Mouse (Mus musculus): Measurements from ENCODE around the gene Etfrf1.

The Etfrf1 gene

DNA sequence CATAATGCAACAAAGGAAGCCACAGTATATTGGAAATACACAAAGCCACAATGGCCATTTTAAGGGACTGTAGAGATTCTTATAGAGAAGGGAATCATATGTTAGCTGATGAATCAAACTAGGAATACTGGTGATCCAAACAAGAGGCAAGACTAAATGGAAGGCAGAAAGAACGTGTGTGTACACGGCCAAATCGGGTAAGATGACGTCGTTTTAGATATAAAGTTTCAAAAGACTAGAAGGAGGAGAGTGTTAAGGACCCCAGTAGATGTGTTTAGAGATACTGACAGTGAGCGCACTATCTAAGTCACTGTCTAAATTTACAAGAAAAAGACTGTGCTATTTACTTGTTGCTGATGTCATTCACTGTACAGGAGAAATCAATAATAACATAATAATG, 13.3 kb downstream of the Etfrf1 start:
- DNase-seq (ENCODE audit: low spot score in 2 of 2): no peak

DNA sequence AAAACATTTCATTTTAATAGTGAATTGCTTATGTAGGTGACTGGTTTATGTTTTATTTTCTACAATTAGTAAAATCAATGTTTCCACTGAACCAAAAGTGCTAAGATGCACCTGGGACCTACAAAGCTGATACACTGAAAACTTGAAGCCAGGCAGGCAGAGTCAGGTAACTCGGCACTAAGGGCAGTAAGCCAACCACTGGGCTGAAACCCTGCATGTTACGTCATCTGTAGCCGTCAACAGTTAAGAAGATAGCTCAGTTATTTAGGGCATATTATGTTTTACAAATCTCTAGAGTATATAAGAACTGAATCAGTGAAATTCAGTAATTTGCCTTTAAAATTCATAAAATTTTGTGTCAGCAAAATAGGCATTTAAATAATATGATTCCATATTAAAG, 15.4 kb downstream of the Etfrf1 start:
- no peak for DNase-seq (ENCODE audit: low spot score in 2 of 2)

DNA sequence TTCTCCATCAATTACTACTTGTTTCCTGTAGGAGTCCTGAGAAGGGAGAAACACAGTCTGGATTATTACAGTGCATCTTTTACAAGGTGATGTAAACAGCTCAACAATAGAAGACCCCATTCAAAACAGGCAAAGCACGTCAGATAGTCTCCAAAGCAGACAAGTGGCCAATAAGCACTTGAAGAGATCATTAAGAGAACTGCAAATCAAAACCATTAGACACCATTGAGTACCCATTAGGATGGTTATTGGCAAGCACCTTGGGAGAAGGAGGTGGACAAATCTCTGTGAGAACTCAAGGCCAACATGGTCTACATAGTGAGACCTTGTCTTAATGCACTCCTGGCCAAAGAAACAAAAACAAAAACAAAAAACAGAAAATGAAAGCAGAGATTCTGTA, 23.5 kb downstream of the Etfrf1 start:
- DNase-seq (ENCODE audit: low spot score in 2 of 2): no peak

DNA sequence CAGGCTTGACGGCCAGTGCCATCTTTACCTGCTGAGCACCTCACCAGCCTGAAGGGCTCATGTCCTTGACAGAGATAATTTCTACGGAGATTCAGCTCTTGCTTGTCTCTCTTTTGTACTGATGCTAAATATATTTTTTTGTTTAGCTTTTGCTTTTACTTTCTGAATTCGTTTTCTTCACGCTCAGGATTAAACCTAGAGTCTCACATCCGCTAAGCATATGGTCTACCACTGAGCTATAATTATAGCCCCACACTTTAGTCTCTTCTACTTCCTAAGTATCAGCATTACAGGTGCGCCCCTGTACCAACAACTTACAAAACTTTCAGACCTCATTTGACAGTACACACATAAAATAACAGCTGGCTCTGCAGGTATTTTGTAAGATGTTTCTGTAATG, 24.4 kb downstream of the Etfrf1 start:
- DNase-seq (ENCODE audit: low spot score in 2 of 2): no peak

DNA sequence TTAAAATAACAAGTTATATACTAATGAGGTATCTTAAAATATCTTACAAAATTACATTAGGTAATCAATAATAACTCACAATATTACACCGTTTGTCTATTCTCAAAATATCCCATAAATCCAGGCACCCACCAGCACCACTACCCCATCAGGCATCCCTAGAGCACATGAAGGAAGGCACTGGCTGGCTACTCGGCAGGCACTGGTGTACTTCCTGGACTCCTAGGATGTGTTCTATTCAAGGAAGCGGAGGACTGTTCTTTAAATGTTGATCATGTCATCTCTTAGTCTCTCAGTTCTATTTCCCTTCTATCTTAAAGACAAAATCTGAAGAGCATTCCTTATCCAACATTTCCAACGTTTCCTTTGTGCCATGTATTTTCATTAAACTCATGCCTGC, 26.2 kb downstream of the Etfrf1 start:
- no peak for DNase-seq (ENCODE audit: low spot score in 2 of 2)

DNA sequence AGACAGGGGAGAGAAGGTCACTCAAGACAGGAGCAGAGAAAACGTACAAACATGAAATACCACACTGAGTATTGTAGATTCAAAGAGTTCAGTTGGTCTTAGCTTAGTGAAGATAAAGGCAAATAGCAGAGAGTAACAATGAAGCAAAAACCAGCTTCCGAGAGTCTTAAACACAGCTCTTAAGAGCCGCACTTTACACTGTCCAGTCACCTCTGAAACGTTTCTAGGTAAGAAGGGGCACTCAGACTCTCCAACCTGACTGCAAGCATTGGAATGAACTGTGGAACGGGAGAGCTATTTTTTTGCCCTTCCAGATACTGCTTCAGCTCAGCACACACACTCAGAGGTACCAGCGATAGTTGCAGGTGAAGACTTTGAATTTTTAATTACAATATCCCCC, 29.4 kb downstream of the Etfrf1 start:
- no peak for DNase-seq (ENCODE audit: low spot score in 2 of 2)

DNA sequence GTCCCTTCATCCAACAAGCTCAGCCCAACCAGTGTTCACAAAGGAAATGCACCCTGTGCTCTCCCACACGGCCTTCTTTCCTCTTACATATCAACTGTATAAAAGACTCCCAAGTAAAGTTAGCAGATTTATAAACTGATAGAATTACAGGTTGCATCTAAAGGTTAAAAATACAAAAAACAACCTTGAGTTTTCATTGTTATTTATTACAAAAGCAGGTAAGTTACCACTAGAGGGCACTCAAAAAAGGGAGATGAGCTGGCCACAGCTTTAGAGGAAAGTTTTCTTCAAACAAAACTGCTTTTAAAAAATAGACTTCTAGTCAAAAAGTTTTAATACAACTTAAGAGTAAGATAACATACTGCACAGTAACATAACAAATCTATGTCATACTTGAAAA, 31.6 kb downstream of the Etfrf1 start:
- DNase-seq (ENCODE audit: low spot score in 2 of 2): no peak

DNA sequence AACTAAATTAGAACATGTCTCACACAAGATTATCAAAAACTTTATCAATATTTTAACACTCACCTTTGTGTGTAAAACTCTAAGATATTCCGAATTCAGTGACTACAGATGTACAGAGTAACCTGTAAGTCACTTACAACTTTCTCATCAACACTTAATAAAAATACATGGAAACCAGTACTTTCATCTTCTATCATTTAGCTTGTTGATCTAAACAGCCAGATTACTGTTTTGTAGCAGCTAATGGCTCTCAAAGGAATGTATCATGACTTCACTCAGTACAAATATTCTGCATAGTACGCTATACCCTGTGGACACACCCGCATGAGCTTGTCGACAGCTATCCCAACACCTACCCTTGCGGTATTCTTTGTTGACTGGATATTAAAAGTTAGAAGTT, 35.9 kb downstream of the Etfrf1 start:
- DNase-seq (ENCODE audit: low spot score in 2 of 2): no peak

DNA sequence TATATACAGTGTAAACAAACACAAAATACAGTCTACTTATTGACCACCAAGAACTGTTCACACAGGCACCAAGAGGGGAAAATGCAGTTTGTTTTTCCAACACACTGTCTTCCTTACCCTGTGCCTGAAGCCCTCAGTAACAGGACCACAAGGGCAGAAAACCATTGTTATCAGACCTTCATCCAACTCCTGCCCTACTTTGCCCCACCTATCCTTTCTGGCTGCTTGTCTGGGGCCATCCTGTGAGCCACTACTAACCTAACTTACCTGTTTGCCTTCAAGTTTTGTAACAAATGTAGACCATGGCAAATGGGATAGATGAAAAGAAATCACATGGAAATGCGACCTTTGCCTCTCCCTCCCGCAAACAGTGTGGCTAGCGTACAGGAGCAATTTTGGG, 37.0 kb downstream of the Etfrf1 start:
- no peak for DNase-seq (ENCODE audit: low spot score in 2 of 2)

DNA sequence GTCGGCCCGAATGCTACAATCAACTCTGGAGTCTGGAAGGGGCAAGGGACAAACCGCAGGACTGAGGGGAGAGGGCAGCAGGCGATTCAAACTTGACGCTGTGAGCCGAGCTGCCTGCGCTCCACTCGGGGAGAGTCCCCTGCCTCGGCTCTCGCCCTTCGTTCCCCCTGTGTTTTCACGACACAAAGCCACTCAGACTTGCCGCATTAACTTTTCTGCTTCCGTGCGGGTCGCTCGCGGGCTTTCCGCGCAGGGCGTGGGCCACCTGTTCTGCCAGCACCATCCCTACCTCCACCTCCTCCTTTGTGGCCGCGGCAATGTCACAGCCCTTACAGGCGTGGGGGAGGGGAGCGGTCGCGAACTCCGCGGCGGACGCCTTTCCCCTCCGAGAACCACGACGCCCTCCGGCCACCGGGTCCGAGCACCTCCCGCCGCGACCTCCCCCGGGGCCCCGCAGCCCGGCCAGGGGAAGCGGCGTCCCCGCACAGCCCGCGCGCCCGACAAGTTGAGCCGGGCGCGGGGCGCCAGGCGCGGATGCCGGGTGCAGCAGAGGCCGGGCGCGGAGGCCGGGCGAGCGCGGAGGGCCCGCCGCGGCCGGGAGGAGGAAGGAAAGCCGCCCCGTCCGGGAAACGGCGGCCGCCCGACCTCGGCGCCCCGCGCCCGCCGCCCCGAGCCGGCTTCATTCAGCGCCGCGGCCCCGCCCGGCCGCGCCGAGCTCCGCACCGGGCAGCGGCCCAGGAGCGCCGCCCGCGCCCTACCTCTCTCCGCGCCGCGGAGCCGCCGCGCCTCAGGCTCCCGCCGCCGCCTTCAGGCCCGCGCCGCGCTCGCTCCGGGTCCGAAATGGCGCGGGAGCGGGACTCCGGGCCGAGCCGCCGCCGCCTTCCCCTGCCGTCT, 38.6 kb downstream of the Etfrf1 start:
- peak; percentile 17 to 33 for DNase-seq (ENCODE audit: low spot score in 2 of 2)

DNA sequence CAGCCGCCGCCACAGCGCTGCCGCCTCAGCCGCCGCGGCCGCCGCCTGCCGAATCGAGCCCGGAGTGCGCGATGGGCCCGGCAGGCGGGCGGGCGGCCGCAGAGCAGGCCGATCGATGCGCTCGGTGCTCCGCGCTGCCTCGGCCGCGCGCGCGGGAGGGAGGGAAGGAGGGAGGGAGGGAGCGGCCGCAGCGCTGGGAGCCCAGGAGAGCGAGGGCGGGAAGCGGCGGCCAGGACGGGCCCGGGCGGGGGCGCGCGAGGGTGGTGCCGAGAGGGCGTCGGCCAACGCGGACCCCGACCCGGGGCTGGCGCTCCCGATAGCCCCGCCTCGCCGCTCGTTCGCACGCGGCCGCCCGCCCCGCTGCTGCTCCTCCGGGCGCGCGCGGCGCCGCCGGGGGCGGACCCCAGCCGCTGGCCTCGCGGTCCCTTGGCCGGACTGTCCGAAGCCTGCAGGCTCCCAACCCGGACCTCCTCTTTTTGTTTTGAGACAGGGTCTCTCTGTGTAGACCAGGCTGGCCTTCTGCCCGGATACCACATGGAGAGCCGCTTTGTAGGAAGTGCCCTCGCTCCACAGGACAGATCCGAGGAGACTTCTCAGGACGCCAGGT, 39.4 kb downstream of the Etfrf1 start, which contains the start of gene Kras:
Gene Kras (minus strand): TSS at position 55 of the 607 bp plus-strand sequence.
- DNase-seq (ENCODE audit: low spot score in 2 of 2): peak; percentile 60 to 74

DNA sequence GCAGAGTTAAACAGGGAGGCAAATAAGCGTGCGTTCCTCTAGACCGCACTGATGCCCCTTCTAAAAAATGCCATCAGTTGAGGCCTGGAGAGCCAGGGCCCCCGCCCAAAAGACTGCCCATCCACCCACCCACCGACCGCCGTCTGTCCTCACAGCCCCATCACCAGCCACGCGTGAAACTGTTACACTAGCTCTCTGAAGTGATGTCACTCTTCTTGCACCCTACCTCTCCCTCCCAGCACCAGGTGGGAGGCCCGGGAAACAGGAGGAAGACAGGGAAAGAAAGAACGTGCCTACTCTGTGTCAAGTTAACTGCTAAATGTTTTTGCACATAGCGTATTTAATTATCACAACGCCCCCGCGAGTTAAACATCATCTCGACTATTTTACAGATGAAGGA, 39.9 kb downstream of the Etfrf1 start:
- peak; percentile 14 to 37 for DNase-seq (ENCODE audit: low spot score in 2 of 2)

DNA sequence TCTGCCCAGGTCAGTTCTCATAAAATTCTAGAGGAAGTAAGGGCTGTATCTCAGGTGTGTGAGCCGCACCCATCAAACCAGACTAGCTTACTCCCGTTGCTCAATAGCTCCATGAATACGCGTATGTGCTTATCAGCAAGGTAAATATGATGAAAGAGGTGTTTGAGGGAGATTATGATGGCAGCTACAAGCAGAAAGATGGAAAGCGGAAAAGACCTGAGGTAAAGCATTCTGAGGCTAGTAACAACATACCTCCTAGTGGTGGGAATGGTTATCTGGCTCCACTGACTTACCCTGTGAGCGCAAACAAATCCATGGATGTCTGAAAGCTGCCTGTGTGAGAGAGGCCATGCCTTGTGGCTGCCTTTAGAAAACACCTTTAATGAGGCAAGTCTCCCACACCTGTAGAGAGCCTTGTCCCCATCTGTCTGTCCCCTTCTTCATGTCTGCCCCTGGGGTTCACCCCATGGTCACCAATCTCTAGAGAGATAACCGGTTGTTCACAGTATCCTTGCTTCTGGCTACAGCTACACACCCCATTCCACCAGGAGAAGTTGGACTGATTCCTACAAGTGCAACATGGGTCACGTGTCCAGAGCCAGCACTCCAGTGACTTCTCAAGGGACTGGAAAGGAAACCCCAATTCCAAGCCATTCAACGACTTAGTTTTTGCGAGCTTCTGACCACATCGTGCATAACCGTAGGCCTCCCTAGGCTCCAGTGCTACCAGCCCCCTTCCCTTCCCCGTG, 45.2 kb downstream of the Etfrf1 start:
- DNase-seq (ENCODE audit: low spot score in 2 of 2): no peak

DNA sequence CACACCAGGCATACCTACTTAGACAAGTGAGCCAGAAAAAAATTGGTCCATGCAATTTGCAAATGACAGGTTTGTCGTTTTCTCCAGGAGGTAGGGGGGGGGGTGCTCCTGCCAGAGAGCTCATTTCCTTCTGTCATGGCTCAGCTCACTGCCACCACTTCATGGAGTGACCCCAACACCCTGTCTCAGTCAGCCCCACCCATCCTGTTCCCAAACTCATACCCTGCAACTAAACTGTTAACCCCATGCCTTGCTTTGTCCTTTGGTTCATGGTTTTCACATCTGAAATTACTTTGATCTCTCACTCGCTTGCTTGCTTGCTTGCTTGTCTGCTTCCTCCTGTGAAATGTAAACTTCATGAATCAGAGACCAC, 45.8 kb downstream of the Etfrf1 start:
- DNase-seq (ENCODE audit: low spot score in 2 of 2): no peak

DNA sequence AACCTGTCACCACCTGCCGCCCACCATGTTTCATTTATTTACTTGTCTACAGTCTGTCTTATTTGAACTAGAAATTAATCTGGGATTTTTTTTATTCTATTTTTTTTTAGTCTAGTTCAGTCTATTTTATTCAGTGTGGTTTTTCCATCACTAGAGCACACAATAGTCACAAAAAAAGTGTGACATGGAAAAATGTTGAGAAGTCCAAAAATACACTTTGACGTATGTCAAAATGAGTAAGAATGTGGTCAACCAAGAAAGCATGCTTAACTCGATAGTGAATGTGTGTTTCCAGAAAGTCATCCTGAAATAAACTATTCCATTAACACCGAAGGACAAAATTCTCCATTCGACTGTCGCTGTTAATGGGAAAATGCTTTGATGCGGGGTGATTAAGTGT, 51.4 kb downstream of the Etfrf1 start:
- no peak for DNase-seq (ENCODE audit: low spot score in 2 of 2)
